Mouse (Mus musculus) adrenal gland, postnatal 36 days (tissue): Measurements from ENCODE around the gene Syt1. TPM values are rescaled to one million over a fixed set of nuclear protein-coding genes. Genes with fewer than 3 reads are reported as not detected.

Experiments
- DNase-seq, 2 experiments: peaks; one replicate each; pipeline ENCODE4 v3.0.0; 2021; ENCODE audit warnings: mixed read lengths in 1 of 2
- long read RNA-seq, 2 experiments: library from polyadenylated mRNA; stranded (forward); transcript quantifications; one replicate each; pipeline ENCODE4 v2.0.0; 2021; ENCODE audit warnings: borderline sequencing depth in 2 of 2
- total RNA-seq, 2 experiments: library from RNA; stranded (reverse); gene quantifications; 2 replicates each; pipeline ENCODE4 v1.2.3; 2021

The Syt1 gene
- total RNA-seq: 1 to 10 TPM; 9.8 to 9.9 TPM
- long read RNA-seq, experiment 1, full-length matches to known transcripts: 1 of 1 reads
- long read RNA-seq, experiment 1, partial matches to known transcripts: 0 of 1 reads
- long read RNA-seq, experiment 1, other reads (novel, unspliced or antisense): 0 of 1 reads
- long read RNA-seq, experiment 2, full-length matches to known transcripts: 2 of 3 reads
- long read RNA-seq, experiment 2, partial matches to known transcripts: 0 of 3 reads
- long read RNA-seq, experiment 2, other reads (novel, unspliced or antisense): 1 of 3 reads

DNA sequence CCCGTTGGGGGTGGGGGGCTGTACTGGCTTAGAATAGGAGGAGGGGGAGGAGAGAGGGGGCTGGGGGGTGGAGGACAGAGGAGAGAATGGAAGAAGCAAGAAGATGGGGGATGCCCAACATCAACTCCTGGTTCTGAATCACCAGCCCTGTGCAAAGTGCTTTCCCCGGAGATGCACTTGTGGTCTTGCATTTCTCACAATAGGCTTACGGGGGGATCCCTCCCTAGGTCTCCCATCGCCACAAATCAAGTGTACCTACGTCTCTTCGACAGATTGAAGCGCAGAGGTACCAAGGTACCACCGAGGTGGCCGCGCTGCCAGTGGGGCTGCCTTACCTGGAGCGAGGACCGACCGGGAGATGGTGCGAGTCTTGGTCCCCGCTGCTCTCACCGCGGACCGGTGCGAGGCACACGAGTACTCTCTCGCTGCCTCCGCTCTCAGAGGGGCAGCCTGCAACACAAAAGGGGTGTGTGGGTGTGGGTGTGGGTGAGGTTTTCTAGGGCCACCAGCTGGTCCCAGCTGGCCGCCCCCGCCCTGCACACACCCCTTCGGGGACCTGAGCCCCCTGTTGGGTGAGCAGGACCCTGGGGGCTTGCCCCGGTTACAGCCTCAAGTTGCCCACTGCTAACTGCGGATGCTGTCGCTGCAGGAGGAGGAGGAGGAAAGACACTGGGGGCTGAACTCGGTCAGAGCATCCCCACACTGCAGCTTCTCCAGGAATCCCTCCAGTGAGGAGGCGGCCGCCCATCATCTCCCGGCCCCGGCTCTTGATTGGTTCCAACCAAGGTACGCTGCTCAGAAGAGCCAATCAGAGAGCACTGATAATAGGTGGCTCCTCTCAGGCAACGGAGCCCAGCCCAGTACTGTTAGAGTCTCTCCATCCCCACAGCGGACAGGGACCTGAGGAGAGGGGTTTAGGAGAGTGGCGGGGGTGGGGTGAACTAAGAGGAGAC, at the start of gene Syt1:
TSS of gene Syt1 (minus strand) at position 742 of the 953 bp plus-strand sequence.
- peak; percentile 29 to 42 for DNase-seq

DNA sequence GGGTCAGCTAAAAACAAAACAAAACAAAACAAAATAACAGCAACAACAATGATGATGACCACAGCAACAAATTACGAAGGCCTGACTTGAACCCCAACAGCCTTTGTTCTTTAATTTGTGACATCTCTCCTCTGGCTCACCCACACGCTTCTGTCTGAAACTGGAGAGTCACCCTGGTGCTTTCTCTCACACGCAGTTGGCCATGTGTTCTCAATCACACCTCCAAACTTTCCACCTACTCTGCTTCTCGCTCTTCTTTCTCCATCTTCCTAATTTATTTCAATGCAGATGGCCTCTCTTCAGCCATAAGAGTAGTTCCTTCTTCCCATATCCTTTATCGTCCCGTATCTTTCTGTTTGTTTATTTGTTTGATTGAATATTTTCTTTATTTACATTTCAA, 45.7 kb upstream of the Syt1 start:
- no peak for DNase-seq

DNA sequence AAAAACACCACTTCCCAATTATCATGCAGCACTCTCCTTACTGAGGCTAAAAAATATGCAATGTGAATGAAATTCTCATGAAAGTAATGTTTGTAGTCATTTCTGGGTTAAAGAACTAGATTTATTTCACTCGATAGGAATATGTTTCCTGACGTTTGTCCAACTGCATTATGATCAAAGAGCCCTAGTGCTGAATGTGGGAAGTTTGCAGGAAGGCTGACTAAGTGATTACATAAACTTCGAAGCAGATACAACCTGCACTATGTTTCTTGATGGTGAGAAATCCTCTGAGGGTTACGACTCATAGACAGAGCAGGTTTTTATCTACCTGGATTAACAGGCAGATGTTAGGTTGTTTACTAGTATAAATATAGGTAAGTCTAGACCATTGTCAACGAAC, 36.8 kb upstream of the Syt1 start:
- DNase-seq: no peak

DNA sequence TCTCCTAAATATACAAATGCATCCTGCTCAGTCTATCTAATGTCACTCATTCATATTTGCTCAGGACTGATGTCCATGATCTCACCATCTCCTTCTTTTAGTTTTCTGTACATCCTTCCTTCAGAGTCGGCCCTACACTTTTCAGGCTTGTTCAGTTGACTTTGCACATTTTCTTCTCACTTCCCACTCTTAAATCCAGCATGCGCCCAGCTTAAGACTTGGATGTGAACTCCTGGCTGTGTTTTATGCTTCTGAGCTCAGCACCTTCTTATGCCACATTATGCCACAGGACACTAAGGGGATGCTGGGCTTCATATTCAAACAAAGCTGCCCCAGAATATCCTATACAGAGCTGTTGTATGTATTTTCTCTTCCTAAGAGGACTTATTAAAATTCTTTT, 36.2 kb upstream of the Syt1 start:
- DNase-seq: no peak

DNA sequence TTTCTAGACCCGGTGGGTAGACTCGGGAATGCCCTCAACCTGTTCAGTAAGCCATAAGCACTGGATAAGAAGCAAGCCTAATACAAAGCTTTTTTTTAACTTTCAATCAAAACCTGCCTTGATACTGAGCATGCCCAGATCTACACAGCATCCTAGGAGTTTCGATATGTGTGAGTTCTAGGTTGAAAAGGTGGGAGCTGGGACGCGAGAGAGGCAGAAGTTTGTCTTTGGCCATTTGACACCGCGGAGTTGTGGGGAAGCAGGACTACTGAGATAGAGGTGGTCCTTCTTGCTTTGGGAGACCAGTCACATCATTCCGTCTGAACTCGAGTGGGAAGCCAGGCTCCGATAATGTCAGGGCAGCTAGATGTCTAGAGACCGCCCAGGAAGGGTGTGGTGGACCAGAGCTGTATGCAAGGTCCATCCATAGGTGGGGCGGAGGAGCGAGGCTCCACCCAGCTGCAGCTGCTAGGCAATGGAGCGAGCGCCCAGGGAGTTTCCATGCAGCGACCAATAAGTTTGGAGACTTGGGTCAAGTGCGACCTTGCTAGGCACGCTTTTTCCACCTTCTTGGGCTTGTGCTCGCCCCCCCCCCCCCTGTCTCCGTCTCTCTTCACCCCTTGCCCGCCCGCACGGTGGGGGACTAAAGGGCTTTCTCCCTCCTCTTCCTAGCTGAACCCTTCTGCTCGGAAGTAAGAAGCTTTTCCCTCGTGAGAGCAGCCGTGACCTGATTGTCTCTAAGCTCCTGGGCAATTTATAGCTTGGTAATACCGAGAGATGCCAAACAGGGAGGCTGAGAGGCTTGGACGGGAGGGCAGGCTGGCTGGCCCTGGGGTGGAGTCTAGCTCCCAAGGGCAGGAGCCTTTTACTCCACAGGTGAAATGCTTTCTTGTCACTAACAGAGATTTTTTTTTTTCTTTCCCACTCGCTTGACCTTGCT, 714 bp upstream of the Syt1 start:
- peak; percentile 30 to 38 for DNase-seq

DNA sequence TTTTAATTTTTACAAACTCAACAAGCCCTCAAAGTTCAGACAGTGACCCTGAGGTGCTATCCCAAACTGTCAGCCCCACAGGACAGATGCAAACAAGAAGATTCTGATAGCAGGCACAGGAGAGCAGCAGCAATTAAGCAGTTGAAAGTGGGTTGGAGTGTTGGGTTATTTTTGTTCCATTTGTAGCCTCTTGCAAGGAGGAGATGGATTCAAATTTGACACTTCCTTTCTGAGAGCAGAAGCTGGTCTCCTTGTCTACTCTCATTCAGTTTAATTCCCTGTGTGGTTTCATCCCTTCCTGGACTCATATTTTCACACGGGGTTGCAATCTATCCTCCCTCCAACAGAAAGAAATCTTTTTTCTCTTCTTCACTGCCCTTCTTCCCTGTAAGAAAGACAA, 951 bp downstream of the Syt1 start:
- DNase-seq: no peak

DNA sequence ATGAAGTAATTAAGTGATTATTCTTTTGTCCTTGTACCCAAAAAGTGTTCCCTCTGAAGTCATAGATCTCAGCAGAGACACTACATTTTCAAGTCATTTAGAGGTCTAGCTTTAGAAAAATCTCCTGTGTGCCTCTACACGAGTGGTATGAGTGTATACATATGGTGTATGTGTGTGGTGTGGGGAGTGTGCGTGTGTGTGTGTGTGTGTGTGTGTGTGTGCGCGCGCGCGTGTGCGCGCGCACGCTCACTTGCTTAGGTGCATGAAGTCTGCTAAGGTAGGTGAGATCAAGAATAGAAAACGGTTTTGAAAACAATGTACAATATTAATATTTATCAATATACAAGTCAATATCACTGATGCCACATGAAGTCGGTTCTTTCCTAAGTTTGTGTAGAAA, 2.3 kb downstream of the Syt1 start:
- no peak for DNase-seq

DNA sequence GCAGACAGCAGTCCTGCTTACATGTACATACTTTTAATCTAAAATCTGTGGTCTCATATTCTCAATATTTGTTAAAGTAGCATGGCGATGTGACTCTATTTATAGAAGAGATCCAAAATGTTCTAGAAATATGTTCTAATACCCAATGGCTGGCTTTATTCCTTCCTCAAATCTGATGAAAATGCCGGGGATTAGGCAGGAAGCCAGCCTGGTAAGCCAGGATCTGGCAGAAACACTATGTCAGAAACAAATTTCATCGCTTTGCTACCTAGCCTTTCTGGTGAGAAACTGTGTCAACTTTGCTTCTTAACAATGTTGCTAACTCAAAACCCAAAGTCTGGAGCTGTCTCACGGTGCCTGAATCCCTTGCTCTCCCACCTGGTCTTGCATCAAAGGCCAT, 7.3 kb downstream of the Syt1 start:
- no peak for DNase-seq

DNA sequence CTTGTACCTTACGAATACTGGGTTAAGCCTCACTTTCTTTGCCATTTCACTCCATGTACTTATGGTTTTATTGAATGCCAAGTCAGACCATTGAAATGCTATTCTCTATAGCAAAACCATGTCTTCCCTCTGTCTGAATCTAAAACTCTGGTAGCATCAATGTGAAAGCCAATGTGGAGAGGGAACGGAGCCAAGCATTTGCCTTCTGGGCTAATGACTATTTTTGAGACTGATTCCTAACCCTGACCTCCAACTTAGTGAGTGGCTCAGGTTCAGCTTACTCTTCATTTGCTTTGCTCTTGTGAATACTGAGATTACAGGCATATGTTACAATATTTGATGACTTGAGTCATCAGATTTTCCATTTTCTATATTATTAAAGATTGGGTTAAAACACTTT, 23.5 kb downstream of the Syt1 start:
- no peak for DNase-seq

DNA sequence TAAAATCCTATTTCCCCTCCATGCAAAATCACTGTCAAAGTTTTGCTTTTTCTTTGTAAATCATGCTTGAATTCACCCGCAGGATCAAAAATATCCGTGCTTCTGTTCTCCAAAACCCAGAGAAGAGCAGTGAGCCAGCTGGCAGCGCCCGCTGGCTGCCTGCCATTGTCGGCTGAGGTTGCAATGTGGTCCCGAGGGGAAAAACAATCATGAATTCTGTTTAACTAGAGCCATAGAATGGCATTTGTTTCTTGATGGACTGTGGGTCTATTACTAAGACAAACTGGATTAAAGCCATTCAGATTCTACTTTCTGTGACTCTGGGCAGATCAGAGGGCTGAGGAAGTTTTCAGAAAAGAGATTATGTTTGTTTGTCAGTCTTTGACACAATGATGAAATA, 31.1 kb downstream of the Syt1 start:
- DNase-seq: peak; percentile 76 to 77

DNA sequence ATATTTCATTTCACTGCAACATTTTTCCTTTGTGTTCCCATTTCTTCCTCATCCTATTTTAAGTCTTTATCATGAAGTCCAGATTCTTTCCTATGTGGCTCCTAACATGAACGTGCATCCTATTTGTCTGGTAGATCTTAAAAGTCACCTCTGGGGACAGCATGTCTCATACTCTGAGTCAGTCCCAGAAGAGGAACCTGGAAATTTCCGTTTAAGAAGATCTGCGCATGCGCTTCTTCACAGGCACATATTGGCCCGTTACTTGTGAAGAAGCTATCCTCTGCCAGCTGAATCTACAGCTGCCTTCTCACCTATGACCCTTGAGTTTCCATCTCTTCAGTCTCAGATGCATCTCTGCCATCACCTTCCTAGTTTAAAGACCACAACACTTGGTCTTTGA, 55.8 kb downstream of the Syt1 start:
- DNase-seq: no peak

DNA sequence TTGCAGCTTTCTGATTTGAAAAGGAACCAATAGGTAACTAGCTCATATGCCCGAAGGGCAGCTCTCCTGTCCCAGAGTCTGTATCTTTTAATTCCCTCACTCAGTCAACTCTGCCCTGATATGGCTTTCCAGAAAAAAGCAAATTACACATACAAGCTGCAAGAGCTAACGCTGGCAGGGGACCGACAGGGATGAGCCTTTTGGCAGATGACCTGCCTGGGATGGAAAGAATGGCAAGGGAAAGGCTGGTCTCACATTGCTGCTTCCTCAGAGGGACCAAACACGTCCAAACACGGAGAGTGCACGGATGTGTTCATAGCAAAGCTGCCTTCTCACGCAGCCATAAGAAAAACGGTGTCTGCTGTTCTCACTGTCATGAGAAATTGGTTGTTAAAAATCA, 58.6 kb downstream of the Syt1 start:
- DNase-seq: no peak

DNA sequence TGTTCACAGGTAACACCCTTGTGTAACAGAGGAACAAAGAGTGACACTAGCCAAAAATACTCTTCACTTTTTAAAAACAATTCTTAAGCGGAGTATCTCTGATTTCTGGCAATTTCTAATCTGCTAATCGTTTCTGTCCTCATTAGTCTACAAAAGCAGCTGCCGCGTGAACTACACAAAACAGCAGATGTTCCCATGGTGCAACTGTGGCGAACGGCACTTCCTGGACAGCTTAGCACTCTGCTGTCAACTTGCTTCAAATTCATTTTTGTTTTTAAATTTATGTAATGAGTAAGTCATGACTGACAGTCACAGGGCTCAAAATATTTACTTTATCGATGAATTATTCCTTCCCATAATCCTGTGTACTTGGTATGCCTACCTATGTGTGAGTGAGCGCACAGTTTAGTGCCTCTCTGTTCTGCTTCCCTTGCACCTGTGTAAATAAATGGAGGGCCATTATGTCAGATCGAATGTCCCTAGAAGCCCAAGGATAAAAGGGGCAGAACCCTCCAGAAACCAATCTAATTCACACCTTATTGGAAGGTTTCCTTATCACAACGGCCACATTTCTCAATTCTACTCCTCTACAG, 73.8 kb downstream of the Syt1 start:
- no peak for DNase-seq

DNA sequence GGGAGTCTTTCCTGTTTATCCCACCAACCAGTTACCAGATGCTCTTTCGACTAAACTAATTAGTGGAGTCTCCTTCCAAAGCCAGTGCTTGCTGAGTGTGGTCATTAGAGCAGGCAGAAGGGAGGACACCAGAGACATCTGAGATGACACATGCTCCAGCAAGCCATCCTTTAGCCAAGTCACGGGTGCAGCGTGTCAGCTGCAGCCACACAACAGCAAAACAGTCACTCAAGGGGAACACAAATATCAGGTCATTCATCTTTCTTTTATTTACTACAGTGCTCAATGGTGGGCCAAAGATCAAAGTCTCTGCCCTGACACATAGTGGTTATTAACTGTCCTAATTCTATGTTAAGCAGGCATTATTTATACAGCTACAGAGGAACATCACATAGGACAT, 80.5 kb downstream of the Syt1 start:
- no peak for DNase-seq

DNA sequence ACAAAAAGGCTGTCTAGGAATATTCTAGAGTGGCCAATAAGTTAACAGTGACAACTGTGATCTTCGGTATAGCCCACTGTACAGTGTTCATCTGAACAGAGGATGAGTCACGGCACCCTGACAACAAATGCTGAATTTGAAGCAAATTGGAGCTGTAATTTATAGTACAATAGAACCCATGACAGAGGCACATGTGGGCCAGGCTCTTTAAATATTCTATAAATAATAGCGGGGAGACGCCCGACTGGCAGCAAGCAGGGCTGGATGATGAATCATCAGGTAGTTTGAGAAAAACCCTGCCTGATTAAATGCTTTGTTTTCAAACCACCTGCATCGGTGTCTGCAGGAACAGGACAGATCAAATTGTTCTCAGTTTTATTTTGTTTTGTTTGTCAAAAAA, 81.1 kb downstream of the Syt1 start:
- no peak for DNase-seq

DNA sequence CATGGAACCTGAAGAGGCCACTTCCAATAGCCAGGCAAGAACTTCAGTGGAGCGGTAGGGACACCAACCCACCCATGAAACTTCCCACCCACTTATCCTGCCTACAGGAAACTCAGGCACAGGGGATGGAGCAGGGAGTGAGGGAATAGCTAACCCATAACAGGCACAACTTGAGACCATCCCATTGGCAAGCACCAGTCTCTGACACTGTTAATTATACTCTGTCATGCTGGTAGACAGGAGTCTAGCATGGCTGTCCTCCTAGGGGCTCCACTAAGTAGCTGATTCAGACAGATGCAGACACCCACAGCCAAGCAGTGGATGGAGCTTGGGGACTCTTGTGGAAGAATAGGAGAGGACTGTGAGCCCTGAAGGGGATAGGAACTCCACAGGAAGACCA, 105.5 kb downstream of the Syt1 start:
- DNase-seq: no peak

DNA sequence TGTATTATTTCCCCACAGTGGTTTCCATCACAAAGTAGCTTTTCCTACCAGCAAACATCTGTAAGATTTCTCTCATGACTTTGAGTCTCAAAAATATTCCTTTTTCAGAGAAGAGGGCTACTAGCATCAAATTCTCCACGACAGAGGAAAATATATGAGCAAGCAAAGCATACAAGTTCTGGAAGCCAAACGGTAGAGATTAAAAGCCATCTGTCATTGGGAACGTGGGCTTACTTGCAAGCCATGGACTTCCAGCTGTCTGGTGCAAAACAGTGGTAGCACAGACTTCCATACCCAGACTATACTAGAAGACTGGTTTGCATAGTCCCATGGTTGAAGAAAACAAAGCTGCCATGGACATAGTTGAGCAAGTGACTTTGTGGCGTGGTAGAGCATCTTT, 106.4 kb downstream of the Syt1 start:
- DNase-seq: no peak

DNA sequence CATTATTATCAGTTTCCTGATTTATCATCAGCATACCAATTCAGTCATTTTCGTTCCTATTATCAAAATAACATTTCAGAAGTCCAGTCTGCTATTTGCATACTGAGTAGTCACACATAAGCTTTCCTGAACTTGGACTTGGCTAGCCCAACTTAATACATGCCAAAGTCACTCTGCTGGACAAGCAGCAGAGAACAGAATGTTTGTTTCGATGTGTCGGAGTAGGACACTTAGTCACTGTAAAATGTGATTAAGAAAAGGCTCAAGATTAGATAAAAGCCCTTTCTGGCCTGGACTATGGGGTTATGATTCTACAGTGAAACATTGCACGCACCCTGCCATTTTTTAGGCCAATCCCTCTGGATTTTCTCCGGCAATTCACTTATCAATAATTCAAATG, 114.3 kb downstream of the Syt1 start:
- no peak for DNase-seq

DNA sequence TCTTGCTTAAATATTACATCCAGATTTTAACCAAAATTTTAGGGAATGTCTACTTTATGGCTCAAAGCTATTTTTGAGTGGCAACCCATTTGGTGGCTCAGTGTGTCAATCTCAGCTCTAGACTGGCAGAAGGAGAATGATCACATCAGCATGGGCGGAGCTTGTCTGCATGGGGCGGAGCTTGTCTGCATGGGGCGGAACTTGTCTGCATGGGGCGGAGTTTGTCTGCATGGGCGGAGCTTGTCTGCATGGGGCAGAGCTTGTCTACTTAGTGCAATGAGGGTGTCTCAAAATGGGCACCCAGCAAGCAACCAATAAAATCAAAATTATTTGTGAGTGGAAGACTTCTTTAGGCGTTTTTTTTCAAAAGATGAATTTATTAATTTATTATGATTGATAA, 117.5 kb downstream of the Syt1 start:
- DNase-seq: no peak

DNA sequence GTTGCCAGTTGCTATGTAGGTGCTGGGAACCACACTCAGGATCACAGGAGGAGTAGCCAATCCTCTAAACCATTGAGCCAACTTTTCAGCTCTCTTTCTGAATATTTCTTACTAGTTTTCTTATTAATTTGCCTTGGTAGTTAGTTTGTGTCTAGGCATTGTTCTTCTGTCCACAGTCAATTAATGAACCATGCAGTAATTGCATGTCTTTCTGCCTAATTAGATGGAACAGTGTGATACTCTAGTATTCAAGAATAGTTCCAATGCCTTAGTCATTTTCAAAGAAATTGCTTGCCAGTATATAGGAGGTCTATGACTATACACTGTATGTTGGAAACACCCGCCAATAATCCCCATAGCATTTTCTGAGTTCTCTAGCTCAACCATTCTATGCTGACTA, 118.3 kb downstream of the Syt1 start:
- no peak for DNase-seq

DNA sequence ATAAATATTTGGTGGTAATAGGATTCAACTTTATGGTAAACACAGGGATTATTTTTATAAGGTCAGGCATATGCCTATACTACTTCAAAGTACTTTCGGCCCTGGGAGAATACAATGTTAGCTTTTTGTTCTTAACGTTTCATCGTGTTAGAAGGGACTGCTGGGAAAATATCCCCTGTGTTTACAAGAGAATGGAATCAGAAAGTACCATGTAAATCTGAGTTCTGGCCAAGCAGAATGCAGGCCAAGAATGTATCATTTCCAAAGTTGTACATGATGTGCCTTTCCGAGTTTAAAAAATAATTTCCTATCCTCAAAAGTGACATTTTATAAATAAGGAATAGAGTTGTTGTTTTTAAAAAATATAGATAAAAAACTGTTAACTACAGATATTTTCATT, 121.7 kb downstream of the Syt1 start:
- DNase-seq: no peak

DNA sequence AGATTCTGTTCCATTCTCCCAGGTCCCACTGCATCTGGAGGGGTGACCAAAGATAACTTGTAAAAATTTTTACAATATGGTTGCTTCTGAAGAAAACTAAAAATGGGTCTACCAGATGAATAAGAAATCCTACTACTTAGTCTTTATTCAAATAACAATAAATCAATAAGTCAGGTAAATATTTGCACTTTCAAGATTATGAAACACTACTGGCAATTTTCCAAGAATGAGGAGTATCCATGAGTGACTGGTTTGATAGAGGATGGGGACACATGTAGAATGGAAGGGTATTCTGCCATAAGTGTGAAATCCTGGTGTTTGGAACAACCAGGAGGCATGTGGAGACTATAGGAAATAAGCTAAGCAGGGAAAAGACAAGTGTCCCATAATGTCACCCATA, 124.0 kb downstream of the Syt1 start:
- DNase-seq: no peak
